ENCODE assay signal across 10 mouse cellular contexts in the genomic region with DNA sequence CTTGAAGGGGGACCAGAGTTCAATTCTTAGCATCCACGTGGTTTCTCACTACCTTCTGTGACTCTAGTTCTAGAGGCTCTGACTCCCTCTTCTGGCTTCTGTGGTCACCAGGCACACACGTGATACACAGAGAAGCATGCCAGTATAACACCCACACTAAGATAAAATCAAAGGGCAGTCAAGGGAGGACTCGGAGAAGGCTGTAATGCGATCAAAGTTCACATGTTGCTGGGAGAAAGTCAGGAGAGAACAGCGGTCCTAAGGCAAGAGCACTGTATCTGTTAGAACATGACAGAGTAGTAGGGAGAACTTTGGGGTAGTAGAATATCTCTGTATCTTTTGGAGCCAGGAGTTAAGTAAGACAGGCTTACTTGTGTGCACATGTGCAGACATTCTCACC.
DNase-seq lines count a peak whose midpoint lies in the region; ATAC-seq and TF ChIP-seq lines count a peak whose summit lies in the region.
"Had no signal": no experiment of that assay in that cellular context is flagged by ENCODE, and none has a peak within 500 bp of the region (broad histone marks: within the 10 kb centered on the region; RNA-seq: fewer than 3 reads in every experiment).

No protein-coding gene starts in this region.

- intact Hi-C loops in heart, adult 2 months (cut with DNase I): loop anchor here (5.0 kb wide), 1 partner anchor 37 kb away; no protein-coding TSS in a partner anchor
- intact Hi-C loops in heart, postnatal 14 days (cut with DNase I): no loop called here
- intact Hi-C loops in left cerebral cortex, postnatal 4 days (cut with DNase I): no loop called here

- TF ChIP-seq CTCF in heart, adult 2 months (IDR thresholded peaks at IDR 0.05): peak; percentile 22

- TF ChIP-seq POLR2A in heart, adult 2 months (IDR thresholded peaks at IDR 0.05; ENCODE audit: insufficient read depth, low read depth, low read length): no peak

- no peaks in the 10 kb centered on the region for H3K27me3 ChIP-seq in heart, adult 2 months (ENCODE audit: control insufficient read depth, insufficient read depth, low read length)
- H3K27me3 ChIP-seq in limb, embryonic 15.5 days: no peaks in the 10 kb centered on the region
- no peaks in the 10 kb centered on the region for H3K27me3 ChIP-seq in hindbrain, embryonic 14.5 days (ENCODE audit: control insufficient read depth, insufficient read depth, low read length)
- H3K27me3 ChIP-seq: limb, embryonic 13.5 days had no signal

- no peaks in the 10 kb centered on the region for H3K9me3 ChIP-seq in limb, embryonic 15.5 days
- H3K9me3 ChIP-seq in hindbrain, embryonic 14.5 days (ENCODE audit: control insufficient read depth, low read length): no peaks in the 10 kb centered on the region
- H3K9me3 ChIP-seq: limb, embryonic 13.5 days had no signal

- ATAC-seq in limb, embryonic 15.5 days (ENCODE audit: insufficient number of reproducible peaks, low FRiP score, low TSS enrichment, low read depth): no peak
- no peak for ATAC-seq in hindbrain, embryonic 14.5 days (ENCODE audit: low FRiP score)

- no peak overlapping the region for H3K9ac ChIP-seq in heart, adult 2 months (ENCODE audit: low read depth, low read length)
- H3K9ac ChIP-seq in limb, embryonic 15.5 days: no peak overlapping the region
- H3K9ac ChIP-seq in hindbrain, embryonic 14.5 days: no peak overlapping the region

- peak overlapping the region; percentile 47 for H3K27ac ChIP-seq in heart, adult 2 months
- H3K27ac ChIP-seq in limb, embryonic 15.5 days: 0 out of 2 replicates have a peak overlapping the region, but pooled peaks have one; percentile 67
- H3K27ac ChIP-seq in hindbrain, embryonic 14.5 days: no peak overlapping the region

- DNase-seq in heart, adult 2 months: peak in 1 of 2 experiments; percentile 24
- no peak for DNase-seq in heart, postnatal 14 days
- DNase-seq in thymus, postnatal 25 days: peak; percentile 39
- DNase-seq in thymus, postnatal 10 days (ENCODE audit: low spot score in 2 of 2): no peak
- DNase-seq in hindbrain, embryonic 14.5 days (ENCODE audit: low spot score): no peak
- no peak for DNase-seq in frontal cortex, postnatal 36 days (ENCODE audit: low spot score in 2 of 2)
- DNase-seq in left cerebral cortex, postnatal 4 days: no peak
- DNase-seq: gastrocnemius, postnatal 10 days had no signal

- H3K4me3 ChIP-seq in heart, adult 2 months: no peak overlapping the region
- no peak overlapping the region for H3K4me3 ChIP-seq in limb, embryonic 15.5 days
- no peak overlapping the region for H3K4me3 ChIP-seq in hindbrain, embryonic 14.5 days (replicated peaks; ENCODE audit: low read length)
- H3K4me3 ChIP-seq: limb, embryonic 13.5 days had no signal

- TF ChIP-seq EP300 in heart, adult 2 months (IDR thresholded peaks at IDR 0.05; ENCODE audit: insufficient read depth, low read depth, low read length): 0 out of 2 replicates have a peak, but pooled peaks have one; percentile 13

- peaks cover 34% of the 10 kb centered on the region for H3K36me3 ChIP-seq in heart, adult 2 months (ENCODE audit: control insufficient read depth, insufficient read depth, low read length)
- no peaks in the 10 kb centered on the region for H3K36me3 ChIP-seq in limb, embryonic 15.5 days
- H3K36me3 ChIP-seq in hindbrain, embryonic 14.5 days (replicated peaks; ENCODE audit: control insufficient read depth, insufficient read depth): no peaks in the 10 kb centered on the region
- H3K36me3 ChIP-seq: limb, embryonic 13.5 days had no signal

- 36% methylated on average over 5 of the region's 5 CpGs for WGBS in heart, adult 2 months
- 73% methylated on average over 5 of the region's 5 CpGs for WGBS in limb, embryonic 15.5 days
- 91% methylated on average over 5 of the region's 5 CpGs for WGBS in hindbrain, embryonic 14.5 days

- 0 out of 2 replicates have a peak, but pooled peaks cover 2% of the 10 kb centered on the region for H3K79me2 ChIP-seq in heart, adult 2 months (replicated peaks; ENCODE audit: control insufficient read depth, insufficient read depth, low read length)

- peaks cover 41% of the 10 kb centered on the region for H3K4me1 ChIP-seq in heart, adult 2 months (ENCODE audit: control insufficient read depth, insufficient read depth, low read length)
- peaks cover 23% of the 10 kb centered on the region for H3K4me1 ChIP-seq in limb, embryonic 15.5 days
- no peaks in the 10 kb centered on the region; the same call in 1 of the 2 replicates for H3K4me1 ChIP-seq in hindbrain, embryonic 14.5 days (replicated peaks; ENCODE audit: control insufficient read depth, insufficient read depth, low read length)

- no peak overlapping the region for H3K4me2 ChIP-seq in limb, embryonic 15.5 days
- H3K4me2 ChIP-seq in hindbrain, embryonic 14.5 days (replicated peaks): no peak overlapping the region
- H3K4me2 ChIP-seq: limb, embryonic 13.5 days had no signal
